Mouse (Mus musculus): ENCODE results near the gene Fbxo48.
A peak's percentile ranks its signal among the peaks of the same experiment; 100 is the strongest.

Gene Fbxo48

GRCm38 (mm10) chr11:16950976-16951760 lies at the start of gene Fbxo48:
Fbxo48 (plus strand) TSS chr11:16951375.
- DNase-seq (ENCODE audit: low read depth), result peak; percentile 99

- DNase-seq (ENCODE audit: low read depth), result no peak
These were observed 46.7 kb upstream of the Fbxo48 start for GRCm38 (mm10) chr11:16904302-16905011.

GRCm38 (mm10) chr11:16905012-16905332 lies 46.2 kb upstream of the Fbxo48 start:
- DNase-seq (ENCODE audit: low read depth), result no peak

GRCm38 (mm10) chr11:16906530-16906929 lies 44.6 kb upstream of the Fbxo48 start:
- no peak for DNase-seq (ENCODE audit: low read depth)

- DNase-seq (ENCODE audit: low read depth), result no peak
These were observed 43.6 kb upstream of the Fbxo48 start for GRCm38 (mm10) chr11:16907517-16908129.

- DNase-seq (ENCODE audit: low read depth), result no peak
These were observed 36.4 kb upstream of the Fbxo48 start for GRCm38 (mm10) chr11:16914756-16915155.

GRCm38 (mm10) chr11:16915850-16916249 lies 35.3 kb upstream of the Fbxo48 start:
- no peak for DNase-seq (ENCODE audit: low read depth)

- no peak for DNase-seq (ENCODE audit: low read depth)
These were observed 33.7 kb upstream of the Fbxo48 start for GRCm38 (mm10) chr11:16917512-16917911.

- DNase-seq (ENCODE audit: low read depth), result no peak
These were observed 19.0 kb upstream of the Fbxo48 start for GRCm38 (mm10) chr11:16932159-16932558.

GRCm38 (mm10) chr11:16935577-16936236 lies 15.5 kb upstream of the Fbxo48 start:
- no peak for DNase-seq (ENCODE audit: low read depth)

- DNase-seq (ENCODE audit: low read depth), result no peak
These were observed 9.9 kb upstream of the Fbxo48 start for GRCm38 (mm10) chr11:16941103-16941793.

- DNase-seq (ENCODE audit: low read depth), result no peak
These were observed 9.2 kb upstream of the Fbxo48 start for GRCm38 (mm10) chr11:16941973-16942452.

- no peak for DNase-seq (ENCODE audit: low read depth)
These were observed 8.2 kb upstream of the Fbxo48 start for GRCm38 (mm10) chr11:16943016-16943415.

- DNase-seq (ENCODE audit: low read depth), result peak; percentile 60
These were observed 2.4 kb upstream of the Fbxo48 start for GRCm38 (mm10) chr11:16948756-16949155.

GRCm38 (mm10) chr11:16950226-16950975 lies 774 bp upstream of the Fbxo48 start:
- no peak for DNase-seq (ENCODE audit: low read depth)

- DNase-seq (ENCODE audit: low read depth), result no peak
These were observed 511 bp downstream of the Fbxo48 start for GRCm38 (mm10) chr11:16951761-16952010.

GRCm38 (mm10) chr11:16956115-16956862 lies 5.1 kb downstream of the Fbxo48 start:
- peak; percentile 60 for DNase-seq (ENCODE audit: low read depth)

- peak; percentile 58 for DNase-seq (ENCODE audit: low read depth)
These were observed 5.9 kb downstream of the Fbxo48 start for GRCm38 (mm10) chr11:16957030-16957429.

- peak; percentile 46 for DNase-seq (ENCODE audit: low read depth)
These were observed 7.3 kb downstream of the Fbxo48 start for GRCm38 (mm10) chr11:16958520-16958919.

- DNase-seq (ENCODE audit: low read depth), result peak; percentile 45
These were observed 16.6 kb downstream of the Fbxo48 start for GRCm38 (mm10) chr11:16967806-16968205.

GRCm38 (mm10) chr11:16969650-16970049 lies 18.5 kb downstream of the Fbxo48 start:
- no peak for DNase-seq (ENCODE audit: low read depth)

All from induced T-regulatory cell, adult 2 months (primary cell).